Mouse (Mus musculus): ENCODE data around the gene Aff4. TPM values are rescaled to one million over a fixed set of nuclear protein-coding genes. Genes with fewer than 3 reads are reported as not detected.

Gene Aff4
- total and polyA plus RNA-seq, 3 experiments = 4.5 to 246 (median 86.2) TPM

DNA sequence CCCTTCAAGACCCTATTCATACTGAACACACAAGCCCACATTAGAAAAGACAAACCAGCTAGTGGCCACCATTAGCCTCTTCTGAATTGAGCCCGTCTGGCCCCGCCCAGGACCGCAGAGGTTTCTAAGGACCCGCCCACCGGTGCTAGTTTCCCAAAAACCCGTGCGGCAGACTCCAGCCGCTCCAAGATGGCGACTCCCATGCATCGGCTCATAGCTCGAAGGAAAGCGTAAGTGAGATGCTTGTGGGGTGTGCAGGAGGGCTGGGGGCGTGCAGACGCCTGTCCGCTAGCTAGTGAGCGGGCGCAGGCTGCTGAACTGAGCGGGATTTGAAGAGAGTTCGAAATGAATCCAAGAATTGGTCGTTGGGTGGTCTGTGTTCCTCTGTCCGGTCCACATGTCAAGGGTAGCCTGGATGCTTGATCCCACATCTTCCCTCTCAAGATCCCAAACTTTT is 26.1 kb upstream of the Aff4 start, which contains the start of gene Zcchc10:
TSS of gene Zcchc10 (plus strand) at position 168 of the 457 bp plus-strand sequence.
- Histone ChIP-seq H3K36me3 (replicated peaks) (peaks cover 38% of the 10 kb centered on the region), H3K4me1 (ENCODE audit: insufficient read depth, low read depth, low read length) (peaks cover 36% of the 10 kb centered on the region), H3K9me3 (replicated peaks) (no peaks in the 10 kb centered on the region), H3K4me3 (ENCODE audit: low read depth, low read length) (peak within 1 kb of the TSS; percentile 93), H3K27me3 (ENCODE audit: insufficient read depth, low read length) (no peaks in the 10 kb centered on the region)
- TF ChIP-seq POLR2AphosphoS5 (IDR thresholded peaks at IDR 0.05; ENCODE audit: insufficient replicate concordance, low read depth, low read length) = no peak
- no peak for TF ChIP-seq GATA1 (IDR thresholded peaks at IDR 0.05; ENCODE audit: borderline replicate concordance, low read length)
- no peak for TF ChIP-seq TAL1 (conservative IDR thresholded peaks at IDR 0.05; ENCODE audit: low read depth, low read length)
- TF ChIP-seq CTCF (IDR thresholded peaks at IDR 0.05; ENCODE audit: low read depth, low read length) = no peak
- TF ChIP-seq GATA2 (IDR thresholded peaks at IDR 0.05; ENCODE audit: borderline replicate concordance, low read depth, low read length) = no peak
- ATAC-seq (ENCODE audit: extremely low read depth, insufficient number of reproducible peaks, low FRiP score, poor library complexity, severe bottlenecking) = peak; percentile 87
- DNase-seq (ENCODE audit: low spot score) = peak; percentile 76

DNA sequence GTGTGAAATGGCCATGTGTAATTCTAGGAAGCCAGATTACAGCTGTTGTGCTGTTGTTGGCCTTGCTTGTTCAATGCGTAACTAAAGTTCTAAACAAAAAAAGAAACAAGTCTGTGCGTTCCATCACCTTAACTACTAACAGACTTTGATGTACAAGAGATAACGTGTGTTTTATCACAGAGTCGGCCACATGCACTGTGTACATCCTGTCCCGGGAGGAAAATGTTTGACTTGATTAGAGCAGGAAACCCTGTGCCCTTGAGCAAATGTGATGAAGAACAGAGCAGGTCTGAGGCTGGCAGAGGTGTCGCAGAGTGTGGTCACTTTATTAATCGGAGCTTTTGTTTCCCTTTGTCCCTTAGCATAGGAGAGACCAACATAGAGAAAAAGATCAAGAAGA is 20.3 kb upstream of the Aff4 start:
- no peak for DNase-seq (ENCODE audit: low spot score)

DNA sequence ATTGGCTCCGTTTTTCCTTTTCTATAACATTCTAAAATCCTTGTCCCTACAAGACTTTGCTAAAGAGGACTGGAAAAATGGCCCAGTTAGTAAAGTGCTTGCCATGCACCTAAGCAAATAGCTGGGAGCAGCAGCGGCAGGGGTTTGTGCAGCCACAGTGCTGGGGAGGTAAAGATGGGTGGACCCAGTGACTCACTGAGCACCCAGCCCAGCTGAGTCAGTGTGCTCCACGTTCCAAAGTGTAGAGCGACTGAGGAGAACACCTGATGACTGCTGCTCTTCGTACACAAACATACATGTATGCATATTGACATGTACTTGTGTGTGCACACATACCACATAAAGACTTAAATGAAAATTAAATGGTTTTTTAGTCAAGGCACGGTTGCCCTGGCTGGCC is 19.5 kb upstream of the Aff4 start:
- Histone ChIP-seq H3K27me3 (ENCODE audit: insufficient read depth, low read length) (no peaks in the 10 kb centered on the region), H3K36me3 (replicated peaks) (peaks cover 70% of the 10 kb centered on the region), H3K4me3 (ENCODE audit: low read depth, low read length) (no peak overlapping the region), H3K9me3 (replicated peaks) (no peaks in the 10 kb centered on the region), H3K4me1 (ENCODE audit: insufficient read depth, low read depth, low read length) (peaks cover 50% of the 10 kb centered on the region)
- no peak for ATAC-seq (ENCODE audit: extremely low read depth, insufficient number of reproducible peaks, low FRiP score, poor library complexity, severe bottlenecking)
- TF ChIP-seq GATA1 (IDR thresholded peaks at IDR 0.05; ENCODE audit: borderline replicate concordance, low read length) = no peak
- TF ChIP-seq TAL1 (conservative IDR thresholded peaks at IDR 0.05; ENCODE audit: low read depth, low read length) = no peak
- no peak for TF ChIP-seq POLR2AphosphoS5 (IDR thresholded peaks at IDR 0.05; ENCODE audit: insufficient replicate concordance, low read depth, low read length)
- no peak for TF ChIP-seq GATA2 (IDR thresholded peaks at IDR 0.05; ENCODE audit: borderline replicate concordance, low read depth, low read length)
- no peak for TF ChIP-seq CTCF (IDR thresholded peaks at IDR 0.05; ENCODE audit: low read depth, low read length)
- DNase-seq (ENCODE audit: low spot score) = no peak

More for the DNA sequence above, 20.3 kb upstream of the Aff4 start:
- ATAC-seq (ENCODE audit: extremely low read depth, insufficient number of reproducible peaks, low FRiP score, poor library complexity, severe bottlenecking) = no peak
- Histone ChIP-seq H3K9me3 (replicated peaks) (no peaks in the 10 kb centered on the region), H3K4me3 (ENCODE audit: low read depth, low read length) (no peak overlapping the region), H3K27me3 (ENCODE audit: insufficient read depth, low read length) (no peaks in the 10 kb centered on the region), H3K36me3 (replicated peaks) (peaks cover 78% of the 10 kb centered on the region), H3K4me1 (ENCODE audit: insufficient read depth, low read depth, low read length) (peaks cover 50% of the 10 kb centered on the region)
- TF ChIP-seq CTCF (IDR thresholded peaks at IDR 0.05; ENCODE audit: low read depth, low read length) = no peak
- no peak for TF ChIP-seq TAL1 (conservative IDR thresholded peaks at IDR 0.05; ENCODE audit: low read depth, low read length)
- no peak for TF ChIP-seq GATA1 (IDR thresholded peaks at IDR 0.05; ENCODE audit: borderline replicate concordance, low read length)
- TF ChIP-seq GATA2 (IDR thresholded peaks at IDR 0.05; ENCODE audit: borderline replicate concordance, low read depth, low read length) = no peak
- no peak for TF ChIP-seq POLR2AphosphoS5 (IDR thresholded peaks at IDR 0.05; ENCODE audit: insufficient replicate concordance, low read depth, low read length)

DNA sequence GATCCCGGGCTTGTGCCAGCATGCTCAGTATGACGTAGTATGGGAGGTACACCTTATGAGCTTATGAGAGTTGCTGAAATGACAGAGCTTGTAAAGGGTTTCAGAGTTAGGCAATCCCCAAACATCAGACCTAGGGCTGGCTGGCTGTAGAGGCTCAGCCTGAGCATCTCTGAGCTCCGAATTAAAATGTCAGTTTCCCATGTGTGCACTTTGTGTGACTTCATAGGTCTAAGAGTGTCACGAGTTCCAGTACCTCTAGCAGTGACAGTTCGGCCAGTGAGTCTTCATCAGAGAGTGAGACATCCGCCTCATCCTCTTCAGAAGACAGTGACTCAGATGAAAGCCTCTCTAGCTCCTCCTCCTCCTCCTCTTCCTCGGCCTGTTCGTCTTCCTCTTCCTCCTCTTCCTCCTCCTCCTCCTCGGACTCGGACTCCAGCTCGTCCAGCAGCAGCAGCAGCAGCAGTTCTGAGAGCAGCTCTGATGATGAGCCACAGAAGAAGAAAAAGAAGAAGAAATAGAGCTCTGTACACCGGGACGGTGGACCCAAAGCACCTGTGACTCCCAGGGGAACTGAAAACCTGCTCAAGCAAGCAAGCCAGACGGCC is 18.5 kb upstream of the Aff4 start:
- H3K9me3 ChIP-seq (replicated peaks) = no peaks in the 10 kb centered on the region
- no peak for ATAC-seq (ENCODE audit: extremely low read depth, insufficient number of reproducible peaks, low FRiP score, poor library complexity, severe bottlenecking)
- H3K4me1 ChIP-seq (ENCODE audit: insufficient read depth, low read depth, low read length) = peaks cover 56% of the 10 kb centered on the region
- DNase-seq (ENCODE audit: low spot score) = no peak
- no peak for TF ChIP-seq TAL1 (conservative IDR thresholded peaks at IDR 0.05; ENCODE audit: low read depth, low read length)
- no peak for TF ChIP-seq GATA1 (IDR thresholded peaks at IDR 0.05; ENCODE audit: borderline replicate concordance, low read length)
- no peak for TF ChIP-seq CTCF (IDR thresholded peaks at IDR 0.05; ENCODE audit: low read depth, low read length)
- no peak for TF ChIP-seq POLR2AphosphoS5 (IDR thresholded peaks at IDR 0.05; ENCODE audit: insufficient replicate concordance, low read depth, low read length)
- no peak for TF ChIP-seq GATA2 (IDR thresholded peaks at IDR 0.05; ENCODE audit: borderline replicate concordance, low read depth, low read length)
- H3K36me3 ChIP-seq (replicated peaks) = peaks cover 62% of the 10 kb centered on the region
- no peaks in the 10 kb centered on the region for H3K27me3 ChIP-seq (ENCODE audit: insufficient read depth, low read length)
- no peak overlapping the region for H3K4me3 ChIP-seq (ENCODE audit: low read depth, low read length)

DNA sequence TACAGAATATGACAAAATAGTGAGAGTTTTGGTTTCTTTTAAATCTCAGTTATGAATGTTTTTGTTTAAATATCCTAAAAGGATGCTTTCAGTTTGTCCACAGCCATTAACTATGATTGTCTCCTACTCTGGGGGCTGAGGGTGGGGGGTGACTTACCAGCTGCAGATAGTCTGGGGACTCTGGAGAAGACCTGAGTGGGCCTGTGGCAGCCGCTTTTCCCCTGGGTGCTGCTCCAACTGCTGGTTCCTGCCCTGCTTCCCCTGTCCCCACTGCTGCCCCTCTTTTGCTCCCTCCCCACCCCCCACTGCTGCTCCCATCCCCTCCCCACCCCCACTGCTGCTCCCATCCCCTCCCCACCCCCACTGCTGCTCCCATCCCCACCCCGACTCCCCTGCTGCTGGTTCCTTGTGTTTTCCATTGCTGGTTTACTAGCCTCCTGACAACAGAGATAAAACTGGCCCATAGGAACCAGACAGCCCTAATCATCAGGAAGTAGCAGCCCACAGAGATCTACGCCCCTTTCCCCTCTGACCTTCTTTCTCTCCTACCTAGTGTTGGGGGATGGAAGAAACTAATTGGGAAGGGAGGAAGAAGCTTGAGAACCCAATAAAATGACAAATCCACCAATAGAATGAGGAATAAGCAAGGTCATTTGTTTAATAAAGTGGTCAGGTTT is 15.0 kb upstream of the Aff4 start:
- Histone ChIP-seq H3K9me3 (replicated peaks) (no peaks in the 10 kb centered on the region), H3K36me3 (replicated peaks) (peaks cover 32% of the 10 kb centered on the region), H3K27me3 (ENCODE audit: insufficient read depth, low read length) (no peaks in the 10 kb centered on the region), H3K4me3 (ENCODE audit: low read depth, low read length) (peak overlapping the region; percentile 51; the same call in 1 of the 2 replicates), H3K4me1 (ENCODE audit: insufficient read depth, low read depth, low read length) (peaks cover 41% of the 10 kb centered on the region)
- DNase-seq (ENCODE audit: low spot score) (peak; percentile 53), ATAC-seq (ENCODE audit: extremely low read depth, insufficient number of reproducible peaks, low FRiP score, poor library complexity, severe bottlenecking) (peak; percentile 73)
- TF ChIP-seq POLR2AphosphoS5 (IDR thresholded peaks at IDR 0.05; ENCODE audit: insufficient replicate concordance, low read depth, low read length) (no peak), TAL1 (conservative IDR thresholded peaks at IDR 0.05; ENCODE audit: low read depth, low read length) (peak; percentile 33; the same call in 1 of the 2 replicates)

DNA sequence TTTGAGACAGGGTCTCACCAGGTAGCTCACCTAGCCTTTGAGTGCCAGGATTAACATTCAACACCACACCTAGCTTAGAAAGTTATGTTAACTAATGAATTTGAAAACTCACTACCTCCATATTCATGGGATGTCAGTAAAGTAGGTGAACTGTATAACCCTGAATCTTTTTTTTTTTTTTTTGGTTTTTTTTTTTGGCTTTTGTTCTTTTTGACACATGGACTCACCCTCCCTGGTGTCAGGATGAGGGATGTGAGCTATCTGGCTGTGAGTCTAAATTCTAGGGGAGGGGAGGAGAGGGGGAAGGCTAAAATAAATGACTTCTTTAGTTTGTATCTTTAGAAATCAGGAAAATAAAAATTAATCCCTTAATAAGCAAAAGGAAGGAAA is 14.5 kb upstream of the Aff4 start:
- no peak for ATAC-seq (ENCODE audit: extremely low read depth, insufficient number of reproducible peaks, low FRiP score, poor library complexity, severe bottlenecking)
- Histone ChIP-seq H3K27me3 (ENCODE audit: insufficient read depth, low read length) (no peaks in the 10 kb centered on the region), H3K36me3 (replicated peaks) (peaks cover 27% of the 10 kb centered on the region), H3K4me1 (ENCODE audit: insufficient read depth, low read depth, low read length) (peaks cover 39% of the 10 kb centered on the region), H3K9me3 (replicated peaks) (no peaks in the 10 kb centered on the region), H3K4me3 (ENCODE audit: low read depth, low read length) (no peak overlapping the region)
- no peak for DNase-seq (ENCODE audit: low spot score)
- no peak for TF ChIP-seq CTCF (IDR thresholded peaks at IDR 0.05; ENCODE audit: low read depth, low read length)
- TF ChIP-seq POLR2AphosphoS5 (IDR thresholded peaks at IDR 0.05; ENCODE audit: insufficient replicate concordance, low read depth, low read length) = no peak
- TF ChIP-seq GATA2 (IDR thresholded peaks at IDR 0.05; ENCODE audit: borderline replicate concordance, low read depth, low read length) = no peak
- TF ChIP-seq TAL1 (conservative IDR thresholded peaks at IDR 0.05; ENCODE audit: low read depth, low read length) = no peak
- TF ChIP-seq GATA1 (IDR thresholded peaks at IDR 0.05; ENCODE audit: borderline replicate concordance, low read length) = no peak

All from G1E (cell line).